Mouse (Mus musculus) testis, adult 2 months (tissue): ENCODE results near the gene Obscn.

Source experiments
- CTCF ChIP-seq: fragments of 200-500 bp; IDR thresholded peaks from 2 replicates; pipeline ENCODE4 v1.5.1; 2012; ENCODE audit warnings: low read depth, mild to moderate bottlenecking, inconsistent platforms, low read length, moderate library complexity; ENCODE audit not compliant: control insufficient read depth, insufficient read depth, insufficient replicate concordance
- POLR2A ChIP-seq: fragments of 200-500 bp; IDR thresholded peaks from 2 replicates; pipeline ENCODE4 v1.6.1; 2012; ENCODE audit warnings: low read depth, mild to moderate bottlenecking, inconsistent platforms, low read length, moderate library complexity; ENCODE audit not compliant: control insufficient read depth

GRCm38 (mm10) chr11:58979661-58980060, 156.5 kb downstream of the Obscn start:
- TF ChIP-seq CTCF (no peak), POLR2A (no peak)
